Mouse (Mus musculus) MEL (cell line): ENCODE results near the gene Clec3a.

Source experiments
- CTCF ChIP-seq, 3 experiments: IDR thresholded peaks in 2 of 3; conservative IDR thresholded peaks in 1 of 3; 2 replicates each; pipeline ENCODE4 v1.5.1; 2011 to 2012; ENCODE audit warnings: low read length in 3 of 3, low read depth in 2 of 3, mild to moderate bottlenecking in 2 of 3, improper control_type of control experiment in 1 of 3, inconsistent platforms in 1 of 3, mixed read lengths in 1 of 3, moderate library complexity in 1 of 3; ENCODE audit not compliant: control insufficient read depth in 1 of 3, insufficient read depth in 1 of 3, poor library complexity in 1 of 3, severe bottlenecking in 1 of 3
- TBP ChIP-seq: IDR thresholded peaks from 2 replicates; pipeline ENCODE4 v1.8.0; 2011; ENCODE audit warnings: low read depth, low read length, improper control_type of control experiment
- USF1 ChIP-seq: IDR thresholded peaks from 2 replicates; pipeline ENCODE4 v1.6.1; 2014; ENCODE audit warnings: low read depth, mild to moderate bottlenecking, inconsistent platforms, low read length, improper control_type of control experiment, moderate library complexity

DNA sequence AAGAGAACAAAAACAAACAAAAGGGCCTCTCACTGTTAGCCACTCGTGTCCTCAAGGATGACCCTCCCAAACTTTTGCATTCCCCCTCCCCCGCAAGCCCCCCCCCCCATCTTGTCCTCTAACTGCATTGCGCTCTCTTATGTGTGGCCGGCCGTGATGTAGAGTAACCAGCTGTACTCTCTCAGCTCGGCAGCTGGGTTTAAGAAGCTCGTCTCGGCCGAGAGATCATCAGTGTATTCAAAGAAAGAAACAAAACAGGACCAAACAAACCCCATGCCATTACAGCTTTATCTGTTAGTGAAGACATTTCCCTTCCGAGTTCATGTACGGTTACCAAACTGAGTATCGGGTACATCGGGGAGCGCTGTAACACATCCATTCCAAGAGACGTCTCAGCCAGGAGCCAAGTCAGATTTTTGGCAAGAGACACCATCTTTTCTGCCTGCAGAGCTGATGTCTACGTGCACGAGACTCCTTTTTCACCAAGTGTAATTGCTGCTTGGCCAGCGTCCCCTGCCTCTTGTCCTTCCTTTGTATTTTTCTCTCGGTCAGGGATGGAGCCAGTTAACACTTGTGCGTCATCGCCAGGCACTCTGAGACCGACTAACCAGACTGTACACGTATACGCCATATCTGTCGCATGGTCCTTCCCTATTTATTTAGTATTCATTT is 40.4 kb downstream of the Clec3a start:
- TF ChIP-seq CTCF (IDR thresholded peaks at IDR 0.05 in 2 of 3, conservative IDR thresholded peaks at IDR 0.05 in 1 of 3; ENCODE audit: control insufficient read depth in 1 of 3, insufficient read depth in 1 of 3, low read depth in 2 of 3, low read length in 3 of 3, poor library complexity in 1 of 3, severe bottlenecking in 1 of 3) (no peak), TBP (no peak), USF1 (no peak)
